Mouse (Mus musculus) kidney, adult 2 months (tissue): Measurements from ENCODE around the gene Zfr. TPM values are rescaled to one million over a fixed set of nuclear protein-coding genes. Genes with fewer than 3 reads are reported as not detected.
"Not testable (repeated sequence)": the region's sequence is repeated elsewhere in the genome, so short reads cannot be mapped to it uniquely, and the experiment has no call there.

Experiments
- DNase-seq: peaks from one replicate; pipeline ENCODE4 v3.0.0; 2021
- H3K27ac ChIP-seq: fragments of 200-500 bp; 2 replicates; pipeline ENCODE4 v1.5.1; 2012; ENCODE audit warnings: low read depth, low read length, control low read depth, inconsistent platforms; ENCODE audit not compliant: insufficient read depth
- H3K27me3 ChIP-seq: fragments of 200-500 bp; replicated peaks from 2 replicates; pipeline ENCODE4 v1.6.1; 2012; ENCODE audit warnings: mild to moderate bottlenecking, moderate library complexity, low read length, inconsistent platforms; ENCODE audit not compliant: control insufficient read depth, insufficient read depth
- H3K36me3 ChIP-seq: fragments of 200-500 bp; 2 replicates; pipeline ENCODE4 v1.6.1; 2012; ENCODE audit warnings: mild to moderate bottlenecking, moderate library complexity, low read length, inconsistent platforms; ENCODE audit not compliant: control insufficient read depth, insufficient read depth
- H3K4me1 ChIP-seq: fragments of 200-500 bp; 2 replicates; pipeline ENCODE4 v1.6.1; 2011; ENCODE audit warnings: low read length; ENCODE audit not compliant: control insufficient read depth, insufficient read depth
- H3K4me3 ChIP-seq: fragments of 200-500 bp; 2 replicates; pipeline ENCODE4 v1.5.1; 2011; ENCODE audit warnings: mild to moderate bottlenecking, low read depth, low read length, control low read depth; ENCODE audit not compliant: insufficient read depth
- CTCF ChIP-seq: fragments of 200-500 bp; conservative IDR thresholded peaks from 2 replicates; pipeline ENCODE4 v1.5.1; 2011; ENCODE audit warnings: low read depth, mild to moderate bottlenecking, control low read depth, low read length, moderate library complexity, mixed read lengths; ENCODE audit not compliant: insufficient read depth, insufficient read length
- POLR2A ChIP-seq: fragments of 200-500 bp; IDR thresholded peaks from one replicate; pipeline ENCODE4 v1.6.1; 2011; ENCODE audit warnings: low read depth, low read length, control low read depth
- WGBS: fragments of 180-500 bp; shearing (Covaris S2); methylation state at CpG from one replicate; pipeline ENCODE4 v1.1.7; 2018; 5-methylcytosine and 5-hydroxymethylcytosine counted together
- polyA plus RNA-seq: library from polyadenylated mRNA; depleted of rRNA; stranded (reverse); fragments of >200 nt; gene quantifications from 2 replicates; pipeline ENCODE4 v1.2.3, GENCODE M21; 2012

Gene Zfr
- polyA plus RNA-seq, 1 experiment, result 80.8 TPM

- H3K27ac ChIP-seq, result peak overlapping the region; percentile 85
- H3K36me3 ChIP-seq, result no peaks in the 10 kb centered on the region
- no peaks in the 10 kb centered on the region for H3K27me3 ChIP-seq
- peak; percentile 94 for DNase-seq
- TF ChIP-seq POLR2A, result no peak
- TF ChIP-seq CTCF, result no peak
- H3K4me1 ChIP-seq, result peaks cover 51% of the 10 kb centered on the region
- peak overlapping the region; percentile 9; the same call in 1 of the 2 replicates for H3K4me3 ChIP-seq
- WGBS, result 19% methylated on average over 6 of the region's 6 CpGs
Measured at GRCm38 (mm10) chr15:12207556-12208090, 90.0 kb downstream of the Zfr start.

DNA sequence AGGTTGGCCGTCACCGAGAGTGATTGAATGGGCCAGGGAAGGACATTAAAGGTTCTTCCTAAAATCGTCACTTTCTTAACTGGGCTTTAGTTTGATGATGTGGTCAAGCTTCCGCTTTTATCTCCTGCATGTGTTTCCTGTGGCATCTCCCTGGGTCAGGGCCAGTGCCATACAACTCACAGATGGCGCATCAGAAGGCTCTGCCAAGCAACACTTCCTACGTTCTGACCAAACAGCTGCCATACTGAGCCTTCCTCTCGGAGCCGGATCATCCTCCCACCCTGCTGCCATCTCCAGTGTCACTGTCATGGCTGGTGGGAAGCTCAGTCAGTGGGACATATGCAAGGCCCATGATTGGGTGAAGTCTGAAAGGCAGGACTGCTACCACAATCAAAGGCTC is 93.9 kb downstream of the Zfr start:
- no peak overlapping the region for H3K4me3 ChIP-seq
- no peaks in the 10 kb centered on the region for H3K27me3 ChIP-seq
- peaks cover 65% of the 10 kb centered on the region for H3K4me1 ChIP-seq
- H3K27ac ChIP-seq, result no peak overlapping the region
- no peak for TF ChIP-seq CTCF
- TF ChIP-seq POLR2A, result no peak
- 63% methylated on average over 8 of the region's 8 CpGs for WGBS
- H3K36me3 ChIP-seq, result no peaks in the 10 kb centered on the region
- no peak for DNase-seq

GRCm38 (mm10) chr15:12212266-12212665 is 94.6 kb downstream of the Zfr start:
- Histone ChIP-seq H3K27ac (no peak overlapping the region), H3K36me3 (no peaks in the 10 kb centered on the region), H3K27me3 (no peaks in the 10 kb centered on the region), H3K4me3 (no peak overlapping the region), H3K4me1 (peaks cover 58% of the 10 kb centered on the region)
- 50% methylated on average over 1 of the region's 1 CpGs for WGBS
- no peak for TF ChIP-seq POLR2A
- TF ChIP-seq CTCF, result no peak
- DNase-seq, result no peak

DNA sequence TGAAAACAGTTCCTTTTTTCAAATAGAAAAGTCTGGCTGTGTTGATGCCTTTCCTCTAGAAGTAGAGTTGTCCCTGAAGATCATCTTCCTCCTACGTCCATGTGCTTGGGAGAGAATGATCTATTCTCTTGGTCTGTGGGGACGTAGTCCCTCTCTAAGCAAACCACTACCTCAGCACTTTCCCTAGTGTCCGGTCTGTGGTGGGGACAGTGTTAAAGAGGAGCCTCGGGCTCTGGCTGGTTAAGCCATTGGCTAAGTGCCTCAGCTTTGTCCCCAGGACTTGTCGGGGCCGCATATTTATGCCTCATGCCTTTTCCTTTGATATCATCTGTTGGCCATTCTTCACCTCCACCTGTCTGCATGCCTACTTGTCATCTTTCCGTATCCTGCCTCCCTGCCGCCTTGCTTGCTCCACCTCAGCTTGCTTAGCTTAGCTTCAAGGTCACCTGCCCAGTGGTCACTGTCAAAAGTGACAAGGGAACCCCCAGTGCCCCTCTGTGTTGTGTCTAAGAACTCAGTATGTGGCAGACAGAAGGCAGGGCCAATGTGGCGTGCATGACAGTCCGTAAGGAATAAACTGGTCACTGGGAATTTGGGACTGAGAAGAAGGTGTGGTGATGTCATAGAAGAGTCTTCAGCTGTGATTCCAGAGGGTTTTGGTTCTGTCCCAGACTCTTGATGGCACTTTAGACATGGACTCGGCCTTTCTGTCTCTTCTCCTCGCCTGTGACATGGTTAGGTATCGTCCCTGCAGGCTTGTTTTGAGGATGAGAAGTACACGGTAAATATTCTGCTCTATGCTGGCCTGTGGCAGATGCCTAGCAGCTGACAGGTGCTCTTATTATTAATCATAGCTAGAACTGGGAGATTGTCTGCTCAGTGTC is 97.1 kb downstream of the Zfr start:
- WGBS, result 59% methylated on average over 14 of the region's 14 CpGs
- Histone ChIP-seq H3K4me1 (peaks cover 51% of the 10 kb centered on the region), H3K4me3 (no peak overlapping the region)

GRCm38 (mm10) chr15:12215415-12215718 is 97.7 kb downstream of the Zfr start:
- H3K27me3 ChIP-seq, result no peaks in the 10 kb centered on the region
- peaks cover 52% of the 10 kb centered on the region for H3K4me1 ChIP-seq
- no peaks in the 10 kb centered on the region for H3K36me3 ChIP-seq
- WGBS, result 83% methylated on average over 5 of the region's 5 CpGs
- TF ChIP-seq CTCF (no peak), POLR2A (no peak)
- no peak overlapping the region for H3K27ac ChIP-seq
- no peak for DNase-seq
- H3K4me3 ChIP-seq, result no peak overlapping the region

More for the DNA sequence above, 97.1 kb downstream of the Zfr start:
- TF ChIP-seq CTCF (no peak), POLR2A (no peak)
- Histone ChIP-seq H3K36me3 (no peaks in the 10 kb centered on the region), H3K27ac (0 out of 2 replicates have a peak overlapping the region, but pooled peaks have one; percentile 8), H3K27me3 (no peaks in the 10 kb centered on the region)
- DNase-seq, result no peak

- H3K27ac ChIP-seq, result no peak overlapping the region
- no peak overlapping the region for H3K4me3 ChIP-seq
- no peak for TF ChIP-seq POLR2A
- no peak for TF ChIP-seq CTCF
- WGBS, result 90% methylated on average over 8 of the region's 8 CpGs
- no peak for DNase-seq
- no peaks in the 10 kb centered on the region for H3K36me3 ChIP-seq
- H3K4me1 ChIP-seq, result peaks cover 57% of the 10 kb centered on the region
- no peaks in the 10 kb centered on the region for H3K27me3 ChIP-seq
Measured at GRCm38 (mm10) chr15:12216119-12216518, 98.5 kb downstream of the Zfr start.

DNA sequence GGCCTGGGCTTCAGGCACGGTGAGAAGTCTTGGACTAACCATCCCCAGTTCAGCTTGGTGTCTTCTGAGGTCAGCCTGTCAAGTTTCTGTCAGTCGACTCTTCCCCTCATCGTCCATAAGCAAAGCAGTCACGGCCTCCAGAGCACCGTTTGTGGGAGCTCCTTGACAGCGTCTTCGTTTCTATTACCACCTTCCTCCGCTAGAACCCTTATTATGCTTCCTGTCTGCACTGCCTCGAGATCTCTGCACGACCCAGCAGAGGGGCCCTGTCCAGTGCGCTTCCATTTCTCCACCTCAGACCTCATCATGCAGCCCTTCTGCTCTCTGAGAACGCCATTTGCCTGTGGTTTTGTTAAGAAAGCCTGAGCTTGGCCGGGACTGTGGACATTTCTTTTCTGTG is 99.2 kb downstream of the Zfr start:
- H3K4me1 ChIP-seq, result peaks cover 56% of the 10 kb centered on the region
- WGBS, result 62% methylated on average over 13 of the region's 13 CpGs
- TF ChIP-seq POLR2A, result no peak
- TF ChIP-seq CTCF, result no peak

DNA sequence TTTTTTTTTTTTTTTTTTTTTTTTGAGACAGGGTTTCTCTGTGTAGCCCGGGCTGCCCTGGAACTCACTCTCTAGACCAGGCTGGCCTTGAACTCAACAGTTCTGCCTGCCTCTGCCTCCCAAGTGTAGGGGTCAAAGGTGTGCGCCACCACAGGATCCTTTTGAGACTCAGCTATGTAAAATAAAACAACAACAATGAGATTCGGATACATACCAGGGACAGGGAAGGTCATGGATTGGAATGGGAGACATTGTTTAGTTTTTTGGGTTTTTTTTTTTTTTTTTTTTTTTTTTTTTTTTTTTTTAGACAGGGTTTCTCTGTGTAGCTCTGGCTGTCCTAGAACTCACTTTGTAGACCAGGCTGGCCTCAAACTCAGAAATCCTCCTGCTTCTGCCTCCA is 99.7 kb downstream of the Zfr start:
- not testable (repeated sequence) for H3K4me3 ChIP-seq
- peaks cover 52% of the 10 kb centered on the region for H3K4me1 ChIP-seq
- 85% methylated on average over 3 of the region's 3 CpGs for WGBS

More for the DNA sequence above, 99.2 kb downstream of the Zfr start:
- Histone ChIP-seq H3K27me3 (no peaks in the 10 kb centered on the region), H3K4me3 (no peak overlapping the region), H3K36me3 (no peaks in the 10 kb centered on the region), H3K27ac (no peak overlapping the region)
- DNase-seq, result no peak

More for the DNA sequence above, 99.7 kb downstream of the Zfr start:
- H3K36me3 ChIP-seq, H3K27me3 ChIP-seq, H3K27ac ChIP-seq, DNase-seq: not testable (repeated sequence)
